Mouse (Mus musculus) hindbrain, embryonic 13.5 days (tissue): ENCODE results near the gene Rsrc2. TPM values are rescaled to one million over a fixed set of nuclear protein-coding genes. Genes with fewer than 3 reads are reported as not detected.
"Not testable (repeated sequence)": the region's sequence is repeated elsewhere in the genome, so short reads cannot be mapped to it uniquely, and the experiment has no call there.

Experiments used
- ATAC-seq: fragments of 200-750 bp; cut with Nextera tagmentation; 2 replicates; pipeline ENCODE4 v1.8.0; 2017; ENCODE audit warnings: moderate TSS enrichment; ENCODE audit not compliant: low FRiP score
- H3K27ac ChIP-seq: fragments of 300-500 bp; sonication (generic); 2 replicates; pipeline ENCODE4 v1.5.1; 2015; ENCODE audit warnings: inconsistent platforms, mild to moderate bottlenecking, moderate library complexity
- H3K27me3 ChIP-seq: fragments of 300-500 bp; sonication (generic); 2 replicates; pipeline ENCODE4 v1.6.1; 2015; ENCODE audit warnings: mild to moderate bottlenecking, inconsistent platforms
- H3K36me3 ChIP-seq: fragments of 300-500 bp; sonication (generic); 2 replicates; pipeline ENCODE4 v1.6.1; 2015; ENCODE audit warnings: mild to moderate bottlenecking, inconsistent platforms
- H3K4me1 ChIP-seq: fragments of 300-500 bp; sonication (generic); replicated peaks from 2 replicates; pipeline ENCODE4 v1.6.1; 2015; ENCODE audit warnings: inconsistent platforms
- H3K4me2 ChIP-seq: fragments of 300-500 bp; sonication (generic); 2 replicates; pipeline ENCODE4 v1.6.1; 2015; ENCODE audit warnings: inconsistent platforms, mild to moderate bottlenecking, moderate library complexity
- H3K4me3 ChIP-seq: fragments of 300-500 bp; sonication (generic); 2 replicates; pipeline ENCODE4 v1.5.1; 2015; ENCODE audit warnings: mild to moderate bottlenecking, inconsistent platforms
- H3K9ac ChIP-seq: fragments of 300-500 bp; sonication (generic); 2 replicates; pipeline ENCODE4 v1.6.1; 2015; ENCODE audit warnings: mild to moderate bottlenecking, inconsistent platforms
- H3K9me3 ChIP-seq: fragments of 300-500 bp; sonication (generic); 2 replicates; pipeline ENCODE4 v1.6.1; 2016; ENCODE audit warnings: inconsistent platforms
- WGBS: fragments of 180-500 bp; shearing (Covaris S2); methylation state at CpG from one replicate; pipeline ENCODE4 v1.1.7; 2015; 5-methylcytosine and 5-hydroxymethylcytosine counted together
- polyA plus RNA-seq: library from polyadenylated mRNA; unstranded; fragments of >200 nt; fragmentation: Nextera tagmentation; extraction: Ambion mirVana; gene quantifications from 2 replicates; pipeline ENCODE4 v1.2.1, GENCODE M21; 2015

Gene Rsrc2
- polyA plus RNA-seq = 169 and 177 TPM in 2 replicates

DNA sequence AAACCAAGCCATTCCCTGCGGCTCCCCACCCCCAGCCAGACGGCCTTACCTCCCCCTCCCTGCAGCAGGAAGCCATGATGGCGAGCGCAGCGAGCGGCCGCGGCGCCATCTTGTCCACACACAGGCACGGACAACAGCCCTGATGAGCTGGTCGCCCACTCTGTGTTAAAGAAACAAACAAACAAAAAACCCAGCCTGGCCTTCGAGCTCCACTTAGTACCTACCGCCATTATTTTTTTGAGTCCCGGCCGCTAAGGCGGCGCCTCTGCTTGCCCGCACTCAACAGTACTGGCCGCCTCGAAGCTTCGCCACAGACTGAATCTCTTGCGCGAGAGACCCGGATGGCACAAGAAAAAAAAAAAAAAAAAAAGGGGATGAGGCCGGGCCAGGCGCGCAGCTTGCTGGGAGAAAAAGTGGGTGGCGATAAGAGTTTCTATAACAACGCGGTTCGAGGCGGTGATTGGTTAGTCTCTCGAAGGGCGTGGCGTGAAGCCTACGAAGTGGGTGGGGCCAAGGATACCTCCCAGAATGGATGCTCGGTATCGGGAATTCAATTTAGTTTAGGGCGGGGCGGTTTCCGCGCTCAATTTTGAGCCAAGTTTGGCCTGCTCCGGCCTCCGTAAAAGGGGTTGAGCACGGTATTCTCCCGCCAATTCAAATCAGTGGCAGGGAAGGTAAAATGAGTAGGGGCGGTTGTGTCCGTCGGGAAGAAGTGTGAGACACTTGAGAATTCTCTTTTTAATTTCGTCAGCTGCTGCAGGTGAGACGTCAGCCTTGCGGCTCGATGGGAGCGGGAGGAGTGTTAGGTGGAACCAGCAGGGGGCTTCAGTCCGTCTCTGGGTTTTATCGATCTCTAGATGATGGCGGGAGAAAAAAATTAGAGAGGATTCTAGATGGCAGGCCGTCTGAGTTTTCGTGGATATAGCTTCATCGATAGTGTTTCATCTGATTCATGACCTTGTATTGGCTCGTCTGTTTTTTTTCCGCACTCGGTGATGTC is at the start of gene Rsrc2, which contains the start of gene Kntc1:
TSS of gene Rsrc2 (minus strand) at position 350 of the 1,000 bp plus-strand sequence.
TSS of gene Kntc1 (plus strand) at position 652 of the 1,000 bp plus-strand sequence.
- H3K9ac ChIP-seq = peak within 1 kb of the TSS; percentile 84
- WGBS = under 1% methylated on average over 63 of the region's 63 CpGs
- H3K4me3 ChIP-seq = peak within 1 kb of the TSS; percentile 72
- no peaks in the 10 kb centered on the region for H3K9me3 ChIP-seq
- peaks cover 5% of the 10 kb centered on the region for H3K36me3 ChIP-seq
- peaks cover 38% of the 10 kb centered on the region for H3K4me1 ChIP-seq
- ATAC-seq = peak; percentile 98
- H3K4me2 ChIP-seq = peak within 1 kb of the TSS; percentile 70
- no peaks in the 10 kb centered on the region for H3K27me3 ChIP-seq
- peak within 1 kb of the TSS; percentile 99 for H3K27ac ChIP-seq

- no peak overlapping the region for H3K4me3 ChIP-seq
- no peak overlapping the region for H3K9ac ChIP-seq
- peaks cover 15% of the 10 kb centered on the region for H3K36me3 ChIP-seq
- no peaks in the 10 kb centered on the region for H3K4me1 ChIP-seq
- H3K4me2 ChIP-seq = no peak overlapping the region
- 90% methylated on average over 2 of the region's 2 CpGs for WGBS
- no peaks in the 10 kb centered on the region for H3K9me3 ChIP-seq
- H3K27me3 ChIP-seq = no peaks in the 10 kb centered on the region
- no peak for ATAC-seq
- H3K27ac ChIP-seq = no peak overlapping the region
Measured at GRCm38 (mm10) chr5:123793081-123793480, 43.9 kb upstream of the Rsrc2 start.

- 92% methylated on average over 7 of the region's 7 CpGs for WGBS
- no peaks in the 10 kb centered on the region for H3K27me3 ChIP-seq
Measured at GRCm38 (mm10) chr5:123788976-123789375, 39.8 kb upstream of the Rsrc2 start.

GRCm38 (mm10) chr5:123781864-123782263 is 32.6 kb upstream of the Rsrc2 start:
- WGBS = 95% methylated on average over 4 of the region's 4 CpGs
- Histone ChIP-seq H3K27ac (no peak overlapping the region), H3K4me2 (no peak overlapping the region), H3K9me3 (no peaks in the 10 kb centered on the region), H3K4me3 (no peak overlapping the region), H3K9ac (no peak overlapping the region), H3K27me3 (no peaks in the 10 kb centered on the region), H3K4me1 (no peaks in the 10 kb centered on the region), H3K36me3 (peaks cover 23% of the 10 kb centered on the region)
- ATAC-seq = no peak

More at GRCm38 (mm10) chr5:123788976-123789375, 39.8 kb upstream of the Rsrc2 start:
- no peak overlapping the region for H3K27ac ChIP-seq
- ATAC-seq = no peak
- no peak overlapping the region for H3K4me2 ChIP-seq
- no peak overlapping the region for H3K9ac ChIP-seq
- peaks cover 29% of the 10 kb centered on the region for H3K36me3 ChIP-seq
- H3K4me1 ChIP-seq = no peaks in the 10 kb centered on the region
- H3K4me3 ChIP-seq = no peak overlapping the region
- H3K9me3 ChIP-seq = no peaks in the 10 kb centered on the region

DNA sequence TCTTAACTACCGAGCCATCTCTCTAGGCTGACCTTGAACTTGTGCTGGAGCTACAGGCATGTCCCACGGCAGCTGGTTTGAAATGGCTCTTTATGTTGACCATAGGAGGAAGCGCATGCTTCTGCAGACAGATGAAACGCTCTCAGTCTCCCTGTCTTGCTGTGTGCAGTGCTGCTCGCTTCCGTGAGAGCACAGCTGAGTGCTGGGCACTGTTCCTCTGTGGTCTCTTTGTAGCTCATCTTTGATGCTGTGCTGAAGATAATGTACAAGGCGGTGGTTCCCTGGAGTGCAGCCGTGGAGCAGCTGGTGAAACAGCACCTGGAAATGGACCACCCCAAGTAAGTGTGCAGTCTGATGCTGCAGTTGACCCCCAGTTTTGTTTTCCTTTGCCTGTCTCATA is 31.5 kb upstream of the Rsrc2 start:
- H3K36me3 ChIP-seq = peaks cover 17% of the 10 kb centered on the region; the same call in 1 of the 2 replicates
- no peak overlapping the region for H3K4me2 ChIP-seq
- WGBS = 94% methylated on average over 8 of the region's 8 CpGs
- ATAC-seq = no peak
- no peaks in the 10 kb centered on the region for H3K27me3 ChIP-seq
- no peaks in the 10 kb centered on the region for H3K4me1 ChIP-seq
- H3K9ac ChIP-seq = no peak overlapping the region
- no peak overlapping the region for H3K4me3 ChIP-seq
- H3K27ac ChIP-seq = no peak overlapping the region
- no peaks in the 10 kb centered on the region for H3K9me3 ChIP-seq

GRCm38 (mm10) chr5:123773441-123773840 is 24.2 kb upstream of the Rsrc2 start:
- ATAC-seq = no peak
- H3K4me2 ChIP-seq = no peak overlapping the region
- H3K27ac ChIP-seq = no peak overlapping the region
- H3K9me3 ChIP-seq = no peaks in the 10 kb centered on the region
- H3K36me3 ChIP-seq = peaks cover 8% of the 10 kb centered on the region; the same call in 1 of the 2 replicates
- H3K9ac ChIP-seq = no peak overlapping the region
- H3K4me3 ChIP-seq = no peak overlapping the region
- H3K4me1 ChIP-seq = no peaks in the 10 kb centered on the region
- WGBS = 96% methylated on average over 9 of the region's 9 CpGs
- H3K27me3 ChIP-seq = no peaks in the 10 kb centered on the region

- WGBS = 93% methylated on average over 11 of the region's 11 CpGs
- not testable (repeated sequence) for ATAC-seq, H3K36me3 ChIP-seq, H3K4me2 ChIP-seq, H3K27ac ChIP-seq, H3K9ac ChIP-seq, H3K9me3 ChIP-seq, H3K27me3 ChIP-seq, H3K4me1 ChIP-seq, H3K4me3 ChIP-seq
Measured at GRCm38 (mm10) chr5:123766455-123766854, 17.2 kb upstream of the Rsrc2 start.

- Histone ChIP-seq H3K36me3 (0 out of 2 replicates have a peak, but pooled peaks cover 2% of the 10 kb centered on the region), H3K27ac (no peak overlapping the region), H3K27me3 (no peaks in the 10 kb centered on the region), H3K4me1 (no peaks in the 10 kb centered on the region), H3K9me3 (no peaks in the 10 kb centered on the region), H3K9ac (no peak overlapping the region), H3K4me3 (no peak overlapping the region), H3K4me2 (no peak overlapping the region)
- ATAC-seq = no peak
- WGBS = 96% methylated on average over 11 of the region's 11 CpGs
Measured at GRCm38 (mm10) chr5:123765506-123765905, 16.3 kb upstream of the Rsrc2 start.

- H3K9me3 ChIP-seq = no peaks in the 10 kb centered on the region
- H3K4me3 ChIP-seq = peak overlapping the region; percentile 72
- peaks cover 38% of the 10 kb centered on the region for H3K4me1 ChIP-seq
- peaks cover 14% of the 10 kb centered on the region for H3K36me3 ChIP-seq
- under 1% methylated on average over 18 of the region's 18 CpGs for WGBS
- peak overlapping the region; percentile 84 for H3K9ac ChIP-seq
- ATAC-seq = peak; percentile 6
- H3K27ac ChIP-seq = peak overlapping the region; percentile 99
- H3K27me3 ChIP-seq = no peaks in the 10 kb centered on the region
- H3K4me2 ChIP-seq = peak overlapping the region; percentile 70
Measured at GRCm38 (mm10) chr5:123748339-123749064, 712 bp downstream of the Rsrc2 start.

DNA sequence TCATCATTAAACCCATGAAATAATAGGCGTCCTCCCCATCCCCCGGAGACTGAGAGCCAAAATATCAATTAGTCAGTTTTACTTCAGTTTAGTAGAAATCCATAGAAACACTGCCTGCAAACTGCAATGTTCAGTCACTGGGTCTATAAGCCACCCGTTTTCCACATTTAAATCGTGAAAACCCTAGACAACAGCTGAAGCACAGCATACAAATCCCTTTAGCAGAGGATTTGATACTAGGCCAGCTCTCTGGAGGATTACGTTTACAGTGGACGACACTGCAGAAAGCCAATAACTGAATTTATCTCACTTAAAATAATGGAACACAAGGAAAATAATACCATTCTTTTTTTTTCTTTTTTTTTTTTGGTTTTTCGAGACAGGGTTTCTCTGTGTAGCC is 1.6 kb downstream of the Rsrc2 start:
- Histone ChIP-seq H3K9me3 (no peaks in the 10 kb centered on the region), H3K4me3 (peak overlapping the region; percentile 72), H3K27me3 (no peaks in the 10 kb centered on the region), H3K9ac (peak overlapping the region; percentile 84), H3K27ac (no peak overlapping the region), H3K4me2 (peak overlapping the region; percentile 70), H3K36me3 (peaks cover 21% of the 10 kb centered on the region), H3K4me1 (peaks cover 38% of the 10 kb centered on the region)
- WGBS = 27% methylated on average over 7 of the region's 7 CpGs
- no peak for ATAC-seq

DNA sequence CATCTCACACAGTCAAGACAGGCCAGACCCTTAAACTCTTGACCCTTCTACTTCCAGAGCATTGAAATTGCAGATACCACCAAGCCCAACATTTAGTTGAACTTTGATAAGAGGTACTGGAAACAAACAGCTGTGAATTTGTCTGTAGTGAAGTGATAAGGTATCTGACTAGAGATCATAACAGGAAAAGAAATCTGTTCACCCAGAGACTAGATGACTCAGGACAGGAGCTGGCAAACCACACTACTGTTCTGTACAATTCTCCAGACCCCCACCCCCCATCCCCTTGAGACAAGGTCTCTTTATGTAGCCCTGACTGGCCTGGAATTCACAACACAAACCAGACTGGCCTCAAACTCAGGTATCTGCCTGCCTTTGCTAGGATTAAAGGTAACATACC is 3.0 kb downstream of the Rsrc2 start:
- H3K4me2 ChIP-seq = peak overlapping the region; percentile 70
- no peak overlapping the region for H3K9ac ChIP-seq
- H3K27me3 ChIP-seq = no peaks in the 10 kb centered on the region
- no peak overlapping the region for H3K27ac ChIP-seq
- H3K36me3 ChIP-seq = peaks cover 26% of the 10 kb centered on the region
- peaks cover 38% of the 10 kb centered on the region for H3K4me1 ChIP-seq
- no peak for ATAC-seq
- H3K4me3 ChIP-seq = peak overlapping the region; percentile 72
- H3K9me3 ChIP-seq = no peaks in the 10 kb centered on the region

- ATAC-seq = no peak
- H3K4me3 ChIP-seq = no peak overlapping the region
- no peak overlapping the region for H3K4me2 ChIP-seq
- H3K36me3 ChIP-seq = peaks cover 39% of the 10 kb centered on the region
- no peaks in the 10 kb centered on the region for H3K9me3 ChIP-seq
- WGBS = 90% methylated on average over 2 of the region's 2 CpGs
- peaks cover 27% of the 10 kb centered on the region for H3K4me1 ChIP-seq
- H3K9ac ChIP-seq = no peak overlapping the region
- no peak overlapping the region for H3K27ac ChIP-seq
- no peaks in the 10 kb centered on the region for H3K27me3 ChIP-seq
Measured at GRCm38 (mm10) chr5:123744358-123744757, 4.9 kb downstream of the Rsrc2 start.
